Mouse (Mus musculus) heart, embryonic 16.5 days (tissue): Measurements from ENCODE around the gene Dnph1. TPM values are rescaled to one million over a fixed set of nuclear protein-coding genes. Genes with fewer than 3 reads are reported as not detected.
A peak's percentile ranks its signal among the peaks of the same experiment; 100 is the strongest.

Experiments used
- ATAC-seq: fragments of 200-750 bp; cut with Nextera tagmentation; replicated peaks from 2 replicates; pipeline ENCODE4 v1.8.0; 2017; ENCODE audit warnings: moderate number of reproducible peaks; ENCODE audit not compliant: insufficient read depth, low FRiP score; ENCODE audit errors: extremely low read depth
- H3K27ac ChIP-seq: fragments of 300-500 bp; sonication (generic); 2 replicates; pipeline ENCODE4 v1.5.1; 2014; ENCODE audit warnings: mild to moderate bottlenecking, low read length, control low read depth, moderate library complexity
- H3K27me3 ChIP-seq: fragments of 300-500 bp; sonication (generic); 2 replicates; pipeline ENCODE4 v1.6.1; 2014; ENCODE audit warnings: low read length, mixed read lengths; ENCODE audit not compliant: control insufficient read depth, insufficient read depth
- H3K36me3 ChIP-seq: fragments of 300-500 bp; sonication (generic); 2 replicates; pipeline ENCODE4 v1.6.1; 2014; ENCODE audit not compliant: control insufficient read depth, insufficient read depth
- H3K4me1 ChIP-seq: fragments of 300-500 bp; sonication (generic); 2 replicates; pipeline ENCODE4 v1.6.1; 2014; ENCODE audit warnings: low read length, mixed read lengths; ENCODE audit not compliant: control insufficient read depth, insufficient read depth
- H3K4me2 ChIP-seq: fragments of 300-500 bp; sonication (generic); 2 replicates; pipeline ENCODE4 v1.6.1; 2014; ENCODE audit warnings: low read depth, mild to moderate bottlenecking, control low read depth, low read length
- H3K4me3 ChIP-seq: fragments of 300-500 bp; sonication (generic); 2 replicates; pipeline ENCODE4 v1.5.1; 2014; ENCODE audit warnings: mild to moderate bottlenecking, control low read depth, low read length
- H3K9ac ChIP-seq: fragments of 300-500 bp; sonication (generic); 2 replicates; pipeline ENCODE4 v1.6.1; 2014; ENCODE audit warnings: low read length, control low read depth
- H3K9me3 ChIP-seq: fragments of 300-500 bp; sonication (generic); replicated peaks from 2 replicates; pipeline ENCODE4 v1.6.1; 2016; ENCODE audit warnings: low read length; ENCODE audit not compliant: control insufficient read depth
- WGBS: fragments of 180-500 bp; shearing (Covaris S2); extraction: QIAGEN DNeasy Blood & Tissue Kit; methylation state at CpG from one replicate; pipeline ENCODE4 v1.1.7; 2014; 5-methylcytosine and 5-hydroxymethylcytosine counted together
- polyA plus RNA-seq: library from polyadenylated mRNA; unstranded; fragments of >200 nt; fragmentation: Nextera tagmentation; extraction: Ambion mirVana; gene quantifications from 2 replicates; pipeline ENCODE4 v1.2.1, GENCODE M21; 2015

The Dnph1 gene
- polyA plus RNA-seq, 1 experiment from 2014 or later: 29.6 TPM

DNA sequence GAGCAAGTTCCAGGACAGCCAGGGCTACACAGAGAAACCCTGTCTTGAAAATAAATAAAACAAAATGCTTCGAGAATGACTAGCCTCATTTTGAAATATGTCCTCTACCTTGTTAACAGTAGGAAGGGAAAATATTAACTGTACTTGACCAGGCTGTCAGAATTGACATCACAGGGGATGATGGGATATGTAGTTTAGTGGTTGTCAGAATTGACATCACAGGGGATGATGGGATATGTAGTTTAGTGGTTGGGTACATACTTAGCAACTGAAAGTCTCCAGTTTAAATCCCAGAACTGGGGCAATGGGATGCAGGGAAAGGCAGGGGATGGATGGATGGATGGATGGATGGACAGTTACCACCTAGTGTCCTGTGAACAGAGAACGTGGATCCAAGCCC is 16.8 kb downstream of the Dnph1 start:
- H3K36me3 ChIP-seq: no peaks in the 10 kb centered on the region
- 59% methylated on average over 2 of the region's 2 CpGs for WGBS
- no peaks in the 10 kb centered on the region for H3K27me3 ChIP-seq
- no peaks in the 10 kb centered on the region for H3K9me3 ChIP-seq
- H3K9ac ChIP-seq: no peak overlapping the region
- no peak overlapping the region for H3K4me2 ChIP-seq
- no peak overlapping the region for H3K4me3 ChIP-seq
- H3K4me1 ChIP-seq: no peaks in the 10 kb centered on the region
- no peak overlapping the region for H3K27ac ChIP-seq
- ATAC-seq: no peak

DNA sequence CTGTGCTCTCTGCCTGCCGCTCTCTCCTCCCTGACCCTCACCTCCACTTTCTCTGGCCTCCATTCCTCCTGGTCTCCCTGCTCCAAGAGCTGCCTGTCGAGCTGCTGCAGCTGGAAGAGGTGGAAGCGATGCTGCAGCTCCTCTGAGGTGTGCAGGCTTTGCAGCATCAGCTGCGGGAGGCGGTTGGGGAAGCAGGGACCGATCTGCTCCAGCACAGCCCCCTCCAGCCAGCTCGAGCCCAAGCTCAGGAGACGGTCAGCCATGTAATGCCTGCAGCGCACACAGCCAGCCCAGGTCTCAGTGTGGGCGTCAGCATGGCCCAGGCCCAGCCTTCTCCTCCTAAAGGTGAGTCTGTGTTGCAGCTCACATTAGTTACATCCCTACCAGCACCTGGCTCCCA is 23.5 kb downstream of the Dnph1 start:
- Histone ChIP-seq H3K27ac (no peak overlapping the region), H3K4me2 (peak overlapping the region; percentile 58), H3K9me3 (no peaks in the 10 kb centered on the region), H3K4me3 (no peak overlapping the region; the same call in 1 of the 2 replicates), H3K9ac (no peak overlapping the region), H3K36me3 (no peaks in the 10 kb centered on the region), H3K4me1 (peaks cover 10% of the 10 kb centered on the region), H3K27me3 (no peaks in the 10 kb centered on the region)
- ATAC-seq: no peak
- 58% methylated on average over 10 of the region's 10 CpGs for WGBS

- Histone ChIP-seq H3K36me3 (no peaks in the 10 kb centered on the region), H3K4me3 (peak overlapping the region; percentile 29), H3K4me2 (peak overlapping the region; percentile 58), H3K27me3 (no peaks in the 10 kb centered on the region), H3K4me1 (peaks cover 10% of the 10 kb centered on the region), H3K9ac (peak overlapping the region; percentile 58), H3K9me3 (no peaks in the 10 kb centered on the region), H3K27ac (no peak overlapping the region)
- ATAC-seq: 0 out of 2 replicates have a peak, but pooled peaks have one; percentile 38
- WGBS: 18% methylated on average over 25 of the region's 25 CpGs
These were observed 24.0 kb downstream of the Dnph1 start for GRCm38 (mm10) chr17:46520385-46520979.

DNA sequence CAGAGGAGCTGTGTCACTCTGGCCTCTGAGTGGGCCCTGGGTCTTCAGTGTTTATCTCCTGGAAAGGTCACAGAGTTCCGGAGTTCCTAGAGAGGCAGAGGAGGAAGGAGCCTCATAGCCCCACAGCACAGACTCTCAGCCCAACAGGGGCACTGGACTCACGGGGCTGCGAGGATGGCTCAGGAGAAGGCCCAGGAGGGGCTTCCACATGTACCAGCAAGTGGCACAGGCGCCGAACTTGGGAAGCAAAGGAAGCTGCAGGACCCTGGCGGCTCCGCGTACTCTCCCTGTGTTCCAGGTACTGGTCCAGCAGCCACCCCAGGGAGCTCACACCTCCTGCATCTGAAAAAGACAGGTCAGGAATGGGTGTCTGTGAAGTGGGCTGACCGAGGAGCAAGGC is 24.7 kb downstream of the Dnph1 start:
- Histone ChIP-seq H3K4me2 (peak overlapping the region; percentile 58), H3K9ac (peak overlapping the region; percentile 58), H3K4me1 (peaks cover 10% of the 10 kb centered on the region), H3K27ac (no peak overlapping the region), H3K9me3 (no peaks in the 10 kb centered on the region), H3K4me3 (no peak overlapping the region; the same call in 1 of the 2 replicates), H3K36me3 (no peaks in the 10 kb centered on the region), H3K27me3 (no peaks in the 10 kb centered on the region)
- ATAC-seq: no peak
- 66% methylated on average over 9 of the region's 9 CpGs for WGBS

GRCm38 (mm10) chr17:46521963-46522668 is 25.6 kb downstream of the Dnph1 start:
- no peak for ATAC-seq
- 35% methylated on average over 24 of the region's 24 CpGs for WGBS
- H3K27me3 ChIP-seq: no peaks in the 10 kb centered on the region
- no peak overlapping the region for H3K27ac ChIP-seq
- peaks cover 10% of the 10 kb centered on the region for H3K4me1 ChIP-seq
- H3K9ac ChIP-seq: no peak overlapping the region
- no peak overlapping the region for H3K4me3 ChIP-seq
- H3K4me2 ChIP-seq: no peak overlapping the region
- no peaks in the 10 kb centered on the region for H3K36me3 ChIP-seq
- no peaks in the 10 kb centered on the region for H3K9me3 ChIP-seq

GRCm38 (mm10) chr17:46525065-46525464 is 28.6 kb downstream of the Dnph1 start:
- Histone ChIP-seq H3K27ac (no peak overlapping the region), H3K4me3 (no peak overlapping the region), H3K9ac (no peak overlapping the region), H3K27me3 (no peaks in the 10 kb centered on the region), H3K4me2 (no peak overlapping the region), H3K9me3 (no peaks in the 10 kb centered on the region), H3K4me1 (peaks cover 10% of the 10 kb centered on the region), H3K36me3 (no peaks in the 10 kb centered on the region)
- ATAC-seq: no peak
- 68% methylated on average over 10 of the region's 10 CpGs for WGBS

- 37% methylated on average over 12 of the region's 12 CpGs for WGBS
- Histone ChIP-seq H3K27me3 (no peaks in the 10 kb centered on the region), H3K27ac (no peak overlapping the region), H3K4me2 (no peak overlapping the region), H3K4me3 (no peak overlapping the region), H3K36me3 (no peaks in the 10 kb centered on the region), H3K4me1 (peaks cover 5% of the 10 kb centered on the region), H3K9me3 (no peaks in the 10 kb centered on the region), H3K9ac (no peak overlapping the region)
- peak; percentile 52 for ATAC-seq
These were observed 29.2 kb downstream of the Dnph1 start for GRCm38 (mm10) chr17:46525579-46526307.

- Histone ChIP-seq H3K27ac (no peak overlapping the region), H3K27me3 (no peaks in the 10 kb centered on the region), H3K36me3 (peaks cover 8% of the 10 kb centered on the region), H3K9me3 (no peaks in the 10 kb centered on the region), H3K4me1 (peaks cover 17% of the 10 kb centered on the region), H3K9ac (no peak overlapping the region), H3K4me3 (no peak overlapping the region), H3K4me2 (no peak overlapping the region)
- ATAC-seq: no peak
- 85% methylated on average over 12 of the region's 12 CpGs for WGBS
These were observed 47.1 kb downstream of the Dnph1 start for GRCm38 (mm10) chr17:46543661-46544060.
